Mouse (Mus musculus) C2C12 (cell line): ENCODE data around the gene Kbtbd12.

Source experiments
- CEBPB ChIP-seq: IDR thresholded peaks from one replicate; pipeline ENCODE4 v1.6.1; 2011; ENCODE audit warnings: low read depth, mild to moderate bottlenecking, control low read depth, moderate library complexity
- CTCF ChIP-seq: IDR thresholded peaks from one replicate; pipeline ENCODE4 v1.5.1; 2011; ENCODE audit not compliant: control insufficient read depth, insufficient read depth, insufficient read length
- FOSL1 ChIP-seq: IDR thresholded peaks from one replicate; pipeline ENCODE4 v1.8.0; 2011; ENCODE audit warnings: mild to moderate bottlenecking, low read length; ENCODE audit not compliant: poor library complexity, insufficient read depth, severe bottlenecking
- MAX ChIP-seq: IDR thresholded peaks from one replicate; pipeline ENCODE4 v1.6.1; 2011; ENCODE audit warnings: mild to moderate bottlenecking, control low read depth
- MYOD1 ChIP-seq: IDR thresholded peaks from one replicate; pipeline ENCODE4 v1.6.1; 2011; ENCODE audit warnings: low read depth; ENCODE audit not compliant: control insufficient read depth, insufficient read length
- MYOG ChIP-seq: IDR thresholded peaks from one replicate; pipeline ENCODE4 v1.6.1; 2011; ENCODE audit not compliant: control insufficient read depth, insufficient read length; ENCODE audit errors: extremely low read depth
- USF1 ChIP-seq: IDR thresholded peaks from one replicate; pipeline ENCODE4 v1.6.1; 2011; ENCODE audit warnings: low read depth, mild to moderate bottlenecking, control low read depth, moderate library complexity

GRCm38 (mm10) chr6:88605715-88606114, 32.0 kb downstream of the Kbtbd12 start:
- TF ChIP-seq CEBPB: no peak
- TF ChIP-seq CTCF: no peak
- no peak for TF ChIP-seq USF1
- no peak for TF ChIP-seq MYOG
- TF ChIP-seq MAX: no peak
- TF ChIP-seq MYOD1: no peak
- TF ChIP-seq FOSL1: no peak
